Mouse (Mus musculus) midbrain, postnatal 0 days (tissue): Measurements from ENCODE around the gene Tbrg4. TPM values are rescaled to one million over a fixed set of nuclear protein-coding genes. Genes with fewer than 3 reads are reported as not detected.
A peak's percentile ranks its signal among the peaks of the same experiment; 100 is the strongest.

Source experiments
- ATAC-seq: fragments of 200-750 bp; cut with Nextera tagmentation; 2 replicates; pipeline ENCODE4 v1.8.0; 2017; ENCODE audit warnings: moderate number of reproducible peaks, mild to moderate bottlenecking, moderate TSS enrichment, moderate library complexity; ENCODE audit not compliant: low FRiP score
- DNase-seq: peaks from one replicate; pipeline ENCODE4 v3.0.0-alpha.2; 2015; ENCODE audit warnings: low spot score
- H3K27ac ChIP-seq: fragments of 300-500 bp; sonication (generic); 2 replicates; pipeline ENCODE4 v1.5.1; 2014; ENCODE audit warnings: low read depth, mild to moderate bottlenecking, low read length, mixed read lengths
- H3K27me3 ChIP-seq: fragments of 300-500 bp; sonication (generic); 2 replicates; pipeline ENCODE4 v1.6.1; 2014; ENCODE audit warnings: low read length, control low read depth, mixed read lengths; ENCODE audit not compliant: insufficient read depth
- H3K36me3 ChIP-seq: fragments of 300-500 bp; sonication (generic); 2 replicates; pipeline ENCODE4 v1.6.1; 2014; ENCODE audit warnings: low read length, control low read depth, mixed read lengths; ENCODE audit not compliant: insufficient read depth
- H3K4me1 ChIP-seq: fragments of 300-500 bp; sonication (generic); 2 replicates; pipeline ENCODE4 v1.6.1; 2014; ENCODE audit warnings: mild to moderate bottlenecking, control low read depth, antibody characterized with exemption, low read length, mixed read lengths; ENCODE audit not compliant: insufficient read depth
- H3K4me2 ChIP-seq: fragments of 300-500 bp; sonication (generic); 2 replicates; pipeline ENCODE4 v1.6.1; 2014; ENCODE audit warnings: low read depth, mild to moderate bottlenecking, low read length, mixed read lengths; ENCODE audit not compliant: poor library complexity, severe bottlenecking
- H3K4me3 ChIP-seq: fragments of 300-500 bp; sonication (generic); 2 replicates; pipeline ENCODE4 v1.5.1; 2014; ENCODE audit warnings: low read depth, mild to moderate bottlenecking, low read length, moderate library complexity
- H3K9ac ChIP-seq: fragments of 300-500 bp; sonication (generic); replicated peaks from 2 replicates; pipeline ENCODE4 v1.6.1; 2014; ENCODE audit warnings: mild to moderate bottlenecking, low read length, moderate library complexity, mixed read lengths; ENCODE audit not compliant: poor library complexity, severe bottlenecking
- H3K9me3 ChIP-seq: fragments of 300-500 bp; sonication (generic); 2 replicates; pipeline ENCODE4 v1.6.1; 2016; ENCODE audit warnings: low read length, control low read depth
- CTCF ChIP-seq: IDR thresholded peaks from 2 replicates; pipeline ENCODE4 v1.5.1; 2016; ENCODE audit warnings: antibody characterized with exemption, mild to moderate bottlenecking
- whole genome bisulfite sequencing: fragments of 180-500 bp; shearing (Covaris S2); extraction: QIAGEN DNeasy Blood & Tissue Kit; methylation state at CpG from one replicate; pipeline ENCODE4 v1.1.7; 2014; 5-methylcytosine and 5-hydroxymethylcytosine counted together
- polyA plus RNA-seq: library from polyadenylated mRNA; unstranded; fragments of >200 nt; fragmentation: Nextera tagmentation; extraction: Ambion mirVana; gene quantifications from 2 replicates; pipeline ENCODE4 v1.2.1, GENCODE M21; 2015
- total RNA-seq: library from RNA; depleted of rRNA; stranded (reverse); fragments of >200 nt; gene quantifications from 2 replicates; pipeline ENCODE4 v1.2.3, GENCODE M21; 2014

Gene Tbrg4
- total and polyA plus RNA-seq, 2 experiments from 2014 or later = 31.4 to 46.6 TPM

GRCm38 (mm10) chr11:6586660-6587059 is 39.2 kb downstream of the Tbrg4 start:
- peaks cover 36% of the 10 kb centered on the region for H3K36me3 ChIP-seq
- no peak overlapping the region for H3K9ac ChIP-seq
- H3K4me1 ChIP-seq = no peaks in the 10 kb centered on the region
- peak; percentile 49 for TF ChIP-seq CTCF
- no peak overlapping the region for H3K27ac ChIP-seq
- no peak overlapping the region for H3K4me3 ChIP-seq
- DNase-seq (no peak), ATAC-seq (no peak)
- no peaks in the 10 kb centered on the region for H3K27me3 ChIP-seq
- no peaks in the 10 kb centered on the region for H3K9me3 ChIP-seq
- 81% methylated on average over 3 of the region's 3 CpGs for WGBS
- no peak overlapping the region for H3K4me2 ChIP-seq

- ATAC-seq (no peak), DNase-seq (no peak)
- no peak for TF ChIP-seq CTCF
- no peak overlapping the region for H3K27ac ChIP-seq
- no peak overlapping the region for H3K4me3 ChIP-seq
- H3K4me2 ChIP-seq = no peak overlapping the region
- no peak overlapping the region for H3K9ac ChIP-seq
- peaks cover 27% of the 10 kb centered on the region for H3K36me3 ChIP-seq
- no peaks in the 10 kb centered on the region for H3K27me3 ChIP-seq
- 91% methylated on average over 8 of the region's 8 CpGs for WGBS
- no peaks in the 10 kb centered on the region for H3K4me1 ChIP-seq
- H3K9me3 ChIP-seq = no peaks in the 10 kb centered on the region
These were observed 40.1 kb downstream of the Tbrg4 start for GRCm38 (mm10) chr11:6585748-6586147.

GRCm38 (mm10) chr11:6581560-6581959 is 44.3 kb downstream of the Tbrg4 start:
- Histone ChIP-seq H3K4me2 (no peak overlapping the region), H3K27ac (no peak overlapping the region), H3K4me3 (no peak overlapping the region), H3K9me3 (no peaks in the 10 kb centered on the region), H3K36me3 (peaks cover 9% of the 10 kb centered on the region), H3K27me3 (no peaks in the 10 kb centered on the region), H3K9ac (no peak overlapping the region), H3K4me1 (no peaks in the 10 kb centered on the region)
- ATAC-seq (no peak), DNase-seq (no peak)
- 95% methylated on average over 2 of the region's 2 CpGs for WGBS
- no peak for TF ChIP-seq CTCF

- ATAC-seq (no peak; the same call in 1 of the 2 replicates), DNase-seq (no peak)
- Histone ChIP-seq H3K36me3 (peaks cover 2% of the 10 kb centered on the region; the same call in 1 of the 2 replicates), H3K4me1 (no peaks in the 10 kb centered on the region), H3K4me2 (no peak overlapping the region), H3K4me3 (no peak overlapping the region), H3K9me3 (no peaks in the 10 kb centered on the region), H3K27me3 (no peaks in the 10 kb centered on the region), H3K9ac (no peak overlapping the region), H3K27ac (no peak overlapping the region)
- 52% methylated on average over 4 of the region's 4 CpGs for WGBS
- no peak for TF ChIP-seq CTCF
These were observed 45.7 kb downstream of the Tbrg4 start for GRCm38 (mm10) chr11:6580065-6580750.

GRCm38 (mm10) chr11:6579361-6579760 is 46.5 kb downstream of the Tbrg4 start:
- TF ChIP-seq CTCF = no peak
- no peak overlapping the region for H3K4me2 ChIP-seq
- no peaks in the 10 kb centered on the region for H3K4me1 ChIP-seq
- ATAC-seq = no peak
- no peak overlapping the region for H3K27ac ChIP-seq
- H3K9me3 ChIP-seq = no peaks in the 10 kb centered on the region
- no peak overlapping the region for H3K4me3 ChIP-seq
- H3K27me3 ChIP-seq = no peaks in the 10 kb centered on the region
- H3K36me3 ChIP-seq = no peaks in the 10 kb centered on the region
- DNase-seq = no peak
- no peak overlapping the region for H3K9ac ChIP-seq
- WGBS = 95% methylated on average over 7 of the region's 7 CpGs

GRCm38 (mm10) chr11:6576151-6576550 is 49.7 kb downstream of the Tbrg4 start:
- Histone ChIP-seq H3K4me2 (no peak overlapping the region), H3K27me3 (no peaks in the 10 kb centered on the region), H3K27ac (no peak overlapping the region), H3K9me3 (no peaks in the 10 kb centered on the region), H3K9ac (no peak overlapping the region), H3K4me1 (no peaks in the 10 kb centered on the region), H3K36me3 (0 out of 2 replicates have a peak, but pooled peaks cover 2% of the 10 kb centered on the region), H3K4me3 (no peak overlapping the region)
- ATAC-seq (no peak), DNase-seq (no peak)
- no peak for TF ChIP-seq CTCF
- WGBS = 77% methylated on average over 3 of the region's 3 CpGs
